Mouse (Mus musculus) heart, postnatal 0 days (tissue): ENCODE measurements around the gene Hibadh.

Source experiments
- CTCF ChIP-seq: IDR thresholded peaks from 2 replicates; pipeline ENCODE4 v1.5.1; 2016; ENCODE audit warnings: antibody characterized with exemption, control low read depth, low read depth
- EP300 ChIP-seq: IDR thresholded peaks from 2 replicates; pipeline ENCODE4 v1.6.1; 2016; ENCODE audit warnings: antibody characterized with exemption, low read depth

DNA sequence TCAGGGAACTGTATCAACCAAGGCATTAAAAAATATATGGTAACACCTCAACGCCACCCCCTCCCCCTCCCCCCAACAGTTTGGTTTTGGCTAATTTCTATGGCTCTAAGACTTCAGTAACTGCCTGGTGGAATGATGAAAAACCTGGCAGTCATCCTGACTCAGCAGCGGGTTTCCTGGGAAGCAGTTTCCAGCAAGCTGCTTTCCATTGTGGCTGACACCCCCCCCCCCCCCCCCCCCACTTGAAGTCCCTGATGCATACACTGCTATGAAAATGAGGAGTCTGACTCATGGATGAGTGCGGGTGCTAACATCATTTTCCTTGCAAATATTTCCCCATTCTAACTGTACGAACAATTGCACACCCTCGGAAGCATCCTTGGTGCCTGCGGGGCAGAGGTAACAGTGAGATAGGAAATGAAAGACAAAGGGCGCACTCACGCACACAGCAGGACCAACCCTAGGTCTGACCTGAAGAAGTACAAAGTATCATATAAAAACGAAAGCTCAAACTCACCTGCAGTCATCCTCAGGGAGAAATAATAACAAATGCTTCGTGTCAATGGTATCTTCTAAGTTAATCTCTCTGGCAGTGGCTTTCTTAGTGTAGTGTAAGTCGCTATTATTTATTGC, 105.0 kb downstream of the Hibadh start:
- TF ChIP-seq EP300 (no peak), CTCF (no peak)
